Mouse (Mus musculus): ENCODE data around the gene Psmc5. TPM values are rescaled to one million over a fixed set of nuclear protein-coding genes. Genes with fewer than 3 reads are reported as not detected.
A peak's percentile ranks its signal among the peaks of the same experiment; 100 is the strongest.

Psmc5 gene
- total RNA-seq, 2 experiments from 2014 or later = 124 to 135 TPM

DNA sequence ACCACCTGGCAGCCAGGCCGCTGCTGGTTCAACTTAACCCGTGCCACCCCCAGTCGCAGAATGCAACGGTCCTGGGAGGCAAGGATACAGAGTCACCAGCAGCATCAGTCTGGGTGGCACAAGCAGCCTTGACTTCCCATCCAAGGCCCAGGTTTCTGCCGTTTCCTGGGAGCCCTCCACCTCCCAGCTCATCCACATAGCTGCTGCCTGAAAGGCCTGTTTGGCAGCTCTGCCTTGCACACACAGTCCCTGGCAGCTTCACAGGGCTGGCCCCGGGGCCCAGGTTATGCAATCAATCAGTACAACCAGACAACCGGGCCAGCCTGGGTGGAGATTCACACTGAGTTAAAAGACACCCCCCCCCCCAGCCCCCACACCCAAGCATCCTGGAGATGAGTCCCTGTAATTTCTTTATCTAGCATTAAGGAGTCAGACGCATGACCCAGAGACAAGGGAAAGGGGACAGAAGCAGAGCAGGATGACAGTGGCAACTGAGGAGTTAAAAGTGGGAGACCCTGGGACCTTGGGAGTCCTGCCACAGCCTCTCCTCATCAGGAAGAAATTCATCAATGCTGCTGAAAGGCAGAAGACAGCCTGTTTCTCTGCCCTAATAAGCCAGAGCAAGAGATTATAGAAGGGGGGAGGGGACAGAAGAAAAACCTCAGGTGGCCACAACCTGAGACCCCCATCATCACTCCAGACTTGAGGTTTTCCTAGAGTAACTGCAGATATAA lies 12.5 kb downstream of the Psmc5 start:
- peak; percentile 94 for DNase-seq (ENCODE audit: low spot score)

DNA sequence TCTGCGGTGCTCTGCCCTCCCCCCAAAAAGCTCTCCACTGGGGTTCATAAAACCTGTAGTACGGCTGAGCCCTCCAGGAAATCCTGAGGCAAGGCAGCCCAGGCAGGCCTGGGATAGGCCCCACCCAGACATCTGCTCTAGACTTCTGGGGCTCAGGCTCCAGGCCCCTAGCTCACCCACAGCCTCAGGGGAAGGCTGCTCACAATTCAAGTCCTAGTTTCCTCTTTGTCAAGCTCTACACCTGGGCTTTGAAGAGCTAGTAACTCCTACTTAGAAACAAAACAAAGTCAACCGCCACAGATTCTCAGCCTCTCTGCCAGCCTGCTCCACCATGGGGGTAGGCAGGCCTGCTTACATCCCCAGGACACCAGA lies 13.1 kb downstream of the Psmc5 start:
- no peak for DNase-seq (ENCODE audit: low spot score)

DNA sequence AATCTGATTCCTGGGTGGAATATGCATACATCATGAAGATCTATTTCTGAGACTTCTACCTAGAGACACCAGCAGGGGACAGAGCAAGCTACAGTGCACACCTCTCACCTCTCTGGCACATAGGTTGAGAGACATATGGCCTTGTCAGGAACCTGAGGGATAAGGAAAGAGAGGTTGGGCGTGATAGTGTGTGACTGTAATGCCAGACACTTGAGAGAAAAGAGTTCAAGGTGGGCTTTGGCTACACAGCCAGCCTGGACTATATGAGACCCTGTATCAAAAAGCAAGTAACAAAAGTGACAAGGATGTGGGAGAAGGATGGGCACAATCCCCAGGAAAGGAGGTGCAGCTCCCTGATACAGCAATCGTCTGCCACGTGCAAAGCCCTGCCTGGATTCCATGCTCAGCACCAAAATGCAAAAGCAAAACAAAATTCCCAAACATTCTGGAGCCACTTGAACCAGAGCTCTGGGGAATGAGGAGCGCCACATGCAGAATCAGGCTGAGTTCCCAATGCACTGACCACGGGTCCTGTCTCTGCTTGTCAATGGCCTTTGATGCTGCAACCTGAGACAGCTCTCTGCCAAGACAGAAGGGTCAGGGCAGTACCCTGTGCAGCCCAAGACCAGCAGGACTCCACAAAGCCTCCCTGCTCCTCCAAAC lies 15.3 kb downstream of the Psmc5 start:
- no peak for DNase-seq (ENCODE audit: low spot score)

DNA sequence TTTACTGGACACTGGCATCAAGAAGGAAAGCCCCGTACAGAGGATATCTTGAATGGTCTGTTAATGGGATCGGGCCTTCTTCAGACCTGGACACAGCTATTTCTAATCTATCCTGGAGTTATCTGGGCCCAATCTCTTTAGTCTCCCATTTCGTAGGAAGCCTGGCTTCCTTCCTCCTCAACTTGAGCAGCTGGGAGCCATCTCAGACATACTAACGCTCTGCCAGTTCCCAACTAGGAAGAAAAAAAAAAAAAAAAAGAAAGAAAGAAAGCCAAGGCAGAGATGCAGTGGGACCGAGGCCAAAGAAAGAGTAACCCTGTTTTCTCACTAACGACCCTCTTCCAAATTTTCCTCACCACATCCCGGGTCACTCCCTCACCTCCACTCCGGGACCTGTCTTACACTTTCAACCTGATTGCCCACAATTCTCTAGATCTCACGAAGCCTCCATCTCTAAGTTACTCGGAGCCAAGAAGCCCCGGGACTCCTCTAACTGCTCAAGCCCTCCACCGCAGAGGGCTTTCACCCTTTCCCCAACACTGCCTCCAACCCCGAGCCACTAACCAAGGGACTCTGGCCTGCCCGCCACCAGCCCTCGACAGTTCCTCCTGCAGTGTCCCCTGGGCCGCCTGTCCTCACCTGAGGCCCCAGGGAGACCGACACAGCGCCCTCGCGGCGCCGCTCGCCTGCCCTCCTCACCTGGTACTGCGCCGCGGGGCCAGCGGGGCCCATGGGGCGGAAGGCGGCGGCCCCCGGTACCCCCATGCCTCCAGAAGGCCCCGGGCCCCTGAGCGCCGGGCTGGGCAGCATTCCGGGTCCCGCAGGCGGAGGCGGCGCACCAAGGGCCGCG lies 16.1 kb downstream of the Psmc5 start:
- DNase-seq (ENCODE audit: low spot score) = peak; percentile 43

DNA sequence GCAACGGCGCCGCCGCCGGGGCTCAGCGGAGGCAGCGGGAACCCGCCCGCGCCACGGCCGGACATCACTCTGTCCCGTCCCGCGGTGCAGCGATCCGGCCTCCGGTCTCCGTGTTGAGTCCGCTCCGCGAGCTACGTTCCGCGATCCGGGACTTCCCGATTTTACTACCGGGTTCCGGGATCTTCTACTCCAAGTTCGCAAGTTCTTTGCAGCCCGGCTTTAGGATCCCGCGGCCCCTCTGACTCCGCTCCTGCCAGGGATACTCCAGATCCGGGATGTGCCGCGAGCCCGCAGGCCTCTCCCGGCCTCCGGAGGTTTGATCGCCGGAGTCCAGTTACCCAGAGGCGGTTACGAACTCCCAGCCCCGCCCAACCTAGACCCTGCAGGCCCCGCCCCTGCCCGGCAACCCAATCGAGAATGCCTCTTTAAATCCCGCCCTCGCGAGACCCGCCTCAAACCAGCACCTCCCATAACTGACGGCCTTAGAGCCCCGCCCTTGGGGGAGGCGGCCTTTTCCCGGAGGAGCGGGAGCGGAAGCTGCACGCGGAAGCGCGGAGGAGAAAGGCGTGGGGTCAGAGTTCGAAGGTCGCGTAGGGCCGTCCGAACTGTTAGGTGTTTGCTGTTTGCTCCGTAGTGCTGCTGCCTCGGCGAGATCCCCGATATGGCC lies 16.8 kb downstream of the Psmc5 start, which contains the start of gene Smarcd2:
Smarcd2 (minus strand) TSS at position 329 of the 667 bp plus-strand sequence.
- DNase-seq (ENCODE audit: low spot score) = peak; percentile 100

DNA sequence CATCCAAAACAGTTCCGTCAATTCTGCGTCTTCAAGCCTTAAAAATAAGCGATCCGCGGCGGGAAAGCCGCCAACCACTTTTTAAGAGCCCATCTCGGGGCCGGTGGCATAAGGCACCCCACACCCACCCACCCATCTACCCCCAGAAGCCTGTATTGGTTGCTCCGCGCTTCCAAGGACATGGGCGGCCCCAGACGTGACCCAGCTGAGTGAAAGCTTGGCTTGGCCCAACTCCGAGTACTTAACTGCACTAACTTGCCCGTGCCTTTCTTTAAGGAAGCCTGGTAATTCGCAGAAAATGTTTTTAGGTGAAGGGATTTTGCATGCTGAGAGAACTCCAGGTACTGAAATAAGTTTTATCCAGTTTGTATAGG lies 17.3 kb downstream of the Psmc5 start:
- DNase-seq (ENCODE audit: low spot score) = no peak

DNA sequence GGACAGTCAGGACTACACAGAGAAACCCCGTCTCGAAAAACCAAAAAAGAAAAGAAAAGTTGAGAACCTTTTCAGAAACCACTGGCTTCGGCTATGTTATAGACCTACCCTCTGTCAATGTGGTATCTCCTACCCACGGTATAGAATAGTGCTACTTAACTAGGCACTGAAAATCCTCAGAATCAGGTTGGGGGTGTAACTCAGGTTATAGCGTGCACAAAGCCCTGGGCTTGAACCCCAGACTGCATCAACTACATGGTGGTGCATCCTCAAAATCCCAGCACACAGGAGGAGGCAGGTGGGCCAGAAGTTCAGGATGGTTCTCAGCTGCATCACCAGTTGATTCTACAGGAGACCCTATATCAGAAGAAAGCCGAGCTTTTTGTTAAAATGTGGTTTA lies 17.9 kb downstream of the Psmc5 start:
- DNase-seq (ENCODE audit: low spot score) = no peak

DNA sequence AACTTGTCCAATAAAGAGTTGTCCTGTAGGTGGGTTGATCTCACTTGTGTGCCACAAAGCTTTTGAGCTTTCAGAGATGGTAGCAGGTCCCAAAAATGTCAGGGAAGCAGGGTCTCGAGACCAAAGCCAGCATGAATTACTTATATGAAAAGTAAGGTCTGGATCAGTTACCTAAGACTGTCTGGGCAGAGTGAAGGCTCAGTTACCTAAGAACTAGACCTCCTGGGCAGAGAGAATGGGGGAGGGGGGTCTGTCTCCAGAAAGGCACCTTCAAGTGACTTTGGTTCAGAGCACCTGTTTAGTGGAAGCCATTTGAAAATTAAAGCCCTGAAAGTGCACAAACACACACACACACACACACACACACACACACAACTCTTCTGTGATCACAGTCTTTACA lies 18.4 kb downstream of the Psmc5 start:
- no peak for DNase-seq (ENCODE audit: low spot score)

DNA sequence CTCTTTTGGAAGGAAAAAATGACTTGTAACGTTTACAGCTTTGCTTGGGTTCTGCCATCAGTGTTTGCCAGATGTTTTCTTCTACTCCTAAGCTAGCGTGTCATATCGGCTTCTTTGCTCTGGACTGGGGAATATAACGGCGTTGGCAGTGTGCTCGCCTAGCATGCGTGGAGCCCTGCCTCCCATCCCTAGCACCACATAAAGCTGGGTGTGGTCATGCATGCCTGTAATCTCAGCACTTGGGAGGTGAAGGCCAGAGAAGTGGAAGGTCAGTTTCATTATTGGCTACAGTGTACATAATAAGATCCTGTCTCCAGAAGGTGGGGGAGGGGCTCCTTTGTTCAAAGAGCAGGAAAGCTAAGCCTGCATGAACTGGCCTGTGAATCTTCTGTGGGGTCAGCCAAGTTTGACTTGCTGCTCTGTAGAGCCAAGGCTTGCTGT lies 19.0 kb downstream of the Psmc5 start:
- no peak for DNase-seq (ENCODE audit: low spot score)

DNA sequence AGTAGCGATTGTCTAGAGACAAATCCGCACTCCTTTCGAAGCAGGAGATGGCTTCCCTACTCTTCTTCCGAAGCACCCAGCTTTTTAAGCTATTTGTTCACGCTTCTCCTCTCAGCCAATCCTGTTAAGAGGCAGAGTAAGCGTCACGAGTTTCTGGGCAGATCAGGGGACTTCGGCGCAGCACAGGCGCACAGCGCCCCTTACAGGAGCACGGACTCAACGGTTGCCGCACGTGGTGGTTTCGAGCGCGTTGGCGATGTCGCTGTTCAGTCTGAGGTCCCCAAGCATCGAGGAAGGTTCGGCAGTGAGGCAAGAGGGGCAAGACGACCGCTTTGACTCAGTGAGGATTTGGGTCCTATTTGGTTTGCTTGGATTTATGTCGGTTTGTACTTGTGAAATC lies 20.5 kb downstream of the Psmc5 start, which contains the start of gene Tcam1:
Tcam1 (plus strand) TSS at position 219 of the 400 bp plus-strand sequence.
- peak; percentile 96 for DNase-seq (ENCODE audit: low spot score)

DNA sequence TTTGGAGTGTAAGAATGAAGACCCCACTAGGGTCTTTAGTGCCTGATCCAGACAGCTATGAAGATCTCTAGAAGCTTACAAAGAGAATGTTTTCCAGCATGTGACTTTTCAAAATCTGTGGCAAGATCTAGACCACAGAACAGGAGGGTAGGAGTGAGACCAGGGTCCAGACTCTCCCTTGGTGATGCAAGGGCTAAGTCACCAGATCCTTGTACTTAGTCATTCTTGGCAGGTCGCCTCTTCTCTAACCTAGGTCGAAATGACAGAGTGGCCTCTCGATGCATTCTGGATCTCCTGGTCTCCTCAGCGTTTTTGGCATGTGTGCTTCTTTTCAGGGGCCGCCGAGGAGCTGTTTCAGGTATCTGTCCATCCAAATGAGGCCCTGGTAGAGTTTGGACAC lies 26.5 kb downstream of the Psmc5 start:
- DNase-seq (ENCODE audit: low spot score) = no peak

DNA sequence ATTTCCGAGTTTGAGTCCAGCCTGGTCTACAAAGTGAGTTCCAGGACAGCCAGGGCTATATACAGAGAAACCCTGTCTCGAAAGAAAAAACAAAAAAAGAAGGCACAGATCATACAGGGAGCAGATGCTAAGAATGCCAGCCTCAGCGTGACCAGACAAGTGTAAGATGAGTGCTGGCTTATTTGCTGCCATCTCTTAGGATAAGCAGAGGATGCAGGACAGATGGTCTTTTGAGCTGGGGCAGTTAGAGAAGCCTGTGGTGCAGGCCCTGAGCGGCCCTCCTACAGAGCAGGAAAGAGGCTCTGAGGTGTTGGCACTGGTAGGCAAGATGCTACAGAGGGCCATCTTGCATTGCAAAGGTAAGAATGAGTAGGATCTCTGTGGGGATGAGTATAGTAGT lies 27.4 kb downstream of the Psmc5 start:
- DNase-seq (ENCODE audit: low spot score) = no peak

DNA sequence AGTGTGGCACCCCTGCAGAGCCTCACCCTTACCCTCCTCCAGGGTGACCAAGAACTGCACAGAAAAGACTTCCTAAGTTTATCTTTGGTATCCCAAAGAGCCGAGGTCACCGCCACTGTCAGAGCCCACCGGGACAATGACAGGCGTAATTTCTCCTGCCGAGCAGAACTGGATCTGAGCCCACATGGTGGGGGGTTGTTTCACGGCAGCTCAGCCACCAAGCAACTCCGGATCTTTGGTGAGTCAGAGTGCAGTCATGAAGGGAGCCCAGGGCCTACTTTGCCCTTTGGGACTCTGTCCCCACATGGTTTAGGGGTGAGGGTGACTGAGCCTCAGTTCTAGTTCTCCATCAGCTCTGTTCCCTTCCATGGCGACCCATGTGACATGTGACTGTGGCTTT lies 28.2 kb downstream of the Psmc5 start:
- DNase-seq (ENCODE audit: low spot score) = no peak

DNA sequence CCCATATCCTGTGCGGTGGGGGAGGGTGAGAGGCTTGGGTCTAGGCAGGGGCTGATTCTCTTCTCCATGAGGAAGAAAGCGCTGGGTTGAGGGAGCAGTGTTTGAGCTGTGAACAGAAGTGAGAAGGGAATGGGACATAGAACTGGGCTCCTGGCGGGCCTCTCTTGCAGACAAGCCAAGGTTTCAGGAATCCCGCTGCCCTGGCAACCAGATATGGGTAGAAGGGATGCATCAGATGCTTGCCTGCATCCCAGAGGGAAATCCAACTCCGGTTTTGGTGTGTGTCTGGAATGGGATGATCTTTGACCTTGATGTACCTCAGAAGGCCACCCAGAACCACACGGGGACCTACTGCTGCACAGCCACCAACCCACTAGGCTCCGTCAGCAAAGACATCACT lies 30.3 kb downstream of the Psmc5 start:
- no peak for DNase-seq (ENCODE audit: low spot score)

DNA sequence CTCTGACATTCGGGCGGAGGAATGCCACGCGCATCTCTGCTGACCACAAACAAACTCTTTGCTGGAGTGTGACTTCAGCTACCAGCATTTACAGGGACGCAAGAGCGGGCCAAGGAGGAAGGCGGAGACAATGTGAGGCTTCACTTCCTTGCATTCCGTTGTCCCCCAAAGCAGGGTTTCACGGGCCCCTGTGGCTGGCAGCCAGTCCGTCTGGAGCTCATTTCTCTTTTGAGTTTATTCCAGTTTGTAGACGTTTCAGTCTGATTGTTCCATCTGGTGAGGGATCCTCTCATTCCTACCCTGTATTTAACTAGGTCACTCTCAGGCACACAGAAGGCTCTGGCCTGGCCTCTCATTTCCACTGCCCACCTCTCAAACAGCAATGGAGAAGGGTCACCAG lies 31.0 kb downstream of the Psmc5 start:
- no peak for DNase-seq (ENCODE audit: low spot score)

DNA sequence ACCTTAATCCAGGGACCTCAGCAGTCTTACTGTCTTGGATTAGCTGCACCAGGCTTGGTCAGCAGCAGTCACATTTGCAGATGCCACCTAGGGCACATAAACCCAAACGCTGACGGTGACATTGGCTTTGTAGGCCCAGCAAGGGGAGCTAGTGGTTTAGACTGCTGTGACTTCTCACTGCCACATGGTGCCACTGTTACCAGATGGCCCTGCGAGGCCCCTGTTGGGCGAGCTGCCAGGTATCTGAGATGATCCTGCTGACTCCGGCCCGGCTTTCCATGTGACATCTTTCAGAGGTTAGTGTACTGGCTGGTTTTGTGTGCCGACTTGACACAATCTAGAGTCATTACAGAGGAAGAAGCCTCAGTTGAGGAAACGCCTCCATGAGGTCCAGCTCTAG lies 33.4 kb downstream of the Psmc5 start:
- DNase-seq (ENCODE audit: low spot score) = peak; percentile 61

DNA sequence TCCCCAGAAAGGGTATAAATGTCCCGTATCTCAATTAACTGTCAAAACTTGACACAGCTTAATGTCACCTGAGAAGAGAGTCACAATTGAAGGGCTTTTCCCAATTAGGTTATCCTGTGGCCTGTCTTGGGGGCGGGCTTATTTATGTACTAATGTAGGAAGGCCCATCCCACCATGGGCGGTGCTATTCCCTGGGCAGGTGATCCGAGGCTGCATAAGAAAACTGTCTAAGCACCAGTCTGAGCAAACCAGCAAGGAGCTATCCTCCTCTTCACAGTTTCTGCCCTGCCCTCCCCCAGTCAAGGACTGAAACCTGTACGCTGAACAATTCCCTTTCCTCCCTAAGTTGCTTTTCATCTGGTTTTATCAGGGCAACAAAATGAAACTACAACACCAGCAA lies 34.4 kb downstream of the Psmc5 start:
- DNase-seq (ENCODE audit: low spot score) = no peak

DNA sequence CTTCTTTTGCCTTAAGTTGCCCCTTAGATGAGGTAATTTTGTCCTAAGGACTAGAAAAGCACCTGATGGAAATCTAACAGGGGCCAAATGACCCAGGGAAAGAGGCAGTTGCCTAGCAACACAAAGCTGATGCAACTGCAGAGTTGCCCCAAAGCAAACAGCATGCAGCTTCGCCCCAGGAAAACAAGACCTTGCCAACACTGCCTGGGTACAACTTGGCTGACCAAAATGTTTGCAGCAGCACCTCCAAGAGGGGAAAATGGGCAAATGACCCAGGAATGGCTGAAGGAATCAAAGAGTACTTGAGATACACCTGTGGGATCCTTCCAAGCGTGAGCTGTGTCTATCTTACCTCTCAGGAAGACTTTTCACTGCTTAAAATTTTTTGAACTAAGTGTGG lies 35.9 kb downstream of the Psmc5 start:
- DNase-seq (ENCODE audit: low spot score) = no peak

DNA sequence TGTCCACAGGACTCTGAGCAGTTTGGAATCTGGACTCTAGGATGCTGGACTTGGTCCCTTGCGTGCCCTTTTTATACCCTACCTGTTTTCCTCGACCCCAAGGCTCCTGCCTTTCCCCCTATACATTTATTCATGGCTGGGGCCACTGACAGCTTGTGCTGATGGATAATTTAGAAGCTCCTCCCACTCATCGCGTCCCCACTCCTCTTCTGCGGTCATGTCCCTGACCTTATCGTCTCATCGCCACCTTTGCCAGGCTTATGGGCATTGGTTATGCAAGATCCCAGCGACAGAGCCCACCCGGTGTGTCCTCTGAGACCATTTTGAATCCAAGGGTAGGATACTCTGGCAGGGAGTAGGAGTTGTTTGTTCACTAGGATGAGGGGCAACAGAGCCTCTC lies 45.8 kb downstream of the Psmc5 start, which contains the start of gene Gh:
Gh (minus strand) TSS at position 101 of the 400 bp plus-strand sequence.
- DNase-seq (ENCODE audit: low spot score) = no peak

DNA sequence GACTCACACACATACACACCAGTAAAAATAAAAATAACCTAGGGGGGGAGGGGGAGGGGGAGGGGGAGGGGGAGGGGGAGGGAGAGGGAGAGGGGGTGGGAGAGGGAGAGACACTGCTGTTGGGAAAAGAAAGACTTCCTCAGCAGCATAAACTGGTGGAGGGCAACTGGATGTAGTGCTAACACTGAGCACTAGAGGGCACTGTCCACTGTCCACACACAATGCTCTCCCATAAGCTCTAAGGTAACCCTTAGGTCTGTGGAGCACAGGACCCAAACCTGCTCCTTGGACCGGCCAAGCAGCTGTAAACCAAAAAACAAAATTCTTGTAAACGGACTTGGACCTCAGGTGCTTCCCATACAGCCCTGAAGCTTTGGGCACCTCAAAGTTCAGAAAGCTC lies 46.7 kb downstream of the Psmc5 start:
- peak; percentile 62 for DNase-seq (ENCODE audit: low spot score)

DNA sequence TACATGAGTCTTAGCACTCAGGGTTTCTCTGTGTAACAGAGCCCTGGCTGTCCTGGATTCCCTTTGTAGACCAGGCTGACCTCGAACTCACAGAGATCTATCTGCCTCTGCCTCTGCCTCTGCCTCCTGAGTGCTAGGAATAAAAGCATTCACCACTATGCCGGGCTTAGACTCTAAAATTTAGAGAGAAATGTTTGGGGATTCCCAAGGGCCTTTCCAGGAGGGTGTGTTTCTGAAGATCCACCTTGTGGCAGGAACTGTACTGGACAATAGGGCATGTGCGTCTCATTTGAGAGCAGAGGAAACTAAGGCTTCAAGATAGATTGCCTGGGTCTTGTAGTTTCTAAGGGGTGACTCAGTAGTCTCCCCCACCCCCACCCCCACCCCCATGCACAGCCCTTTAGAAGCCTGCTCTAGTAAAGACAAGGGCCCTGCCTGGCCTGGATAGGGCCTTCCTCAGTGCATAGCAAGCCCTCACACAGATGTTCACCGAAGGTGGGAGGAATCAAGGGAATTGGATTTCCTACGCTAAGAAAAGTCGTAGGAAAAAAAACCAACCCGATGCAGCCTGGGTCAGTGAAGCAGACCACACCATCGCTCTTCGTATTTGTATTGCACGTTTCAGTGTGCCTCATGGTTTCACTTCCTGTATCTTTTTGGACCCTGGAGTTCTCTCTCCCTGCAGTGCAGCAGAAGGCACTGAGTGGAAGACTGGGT lies 49.6 kb downstream of the Psmc5 start:
- no peak for DNase-seq (ENCODE audit: low spot score)

Measured in gastrocnemius, adult 18-20 months (tissue).